Comparison of ENCODE assay signal across 17 mouse cellular contexts in genomic region chr14:101847520-101847919, GRCm38 (mm10).
DNase-seq lines count a peak whose midpoint lies in the region; ATAC-seq and TF ChIP-seq lines count a peak whose summit lies in the region.
"Had no signal": no experiment of that assay in that cellular context is flagged by ENCODE, and none has a peak within 500 bp of the region (broad histone marks: within the 10 kb centered on the region; RNA-seq: fewer than 3 reads in every experiment).

No protein-coding gene starts in this region.

- H3K4me2 ChIP-seq in heart, embryonic 13.5 days = 0 out of 2 replicates have a peak overlapping the region, but pooled peaks have one; percentile 7
- H3K4me2 ChIP-seq in liver, embryonic 14.5 days (ENCODE audit: low read depth) = peak overlapping the region; percentile 32
- no peak overlapping the region for H3K4me2 ChIP-seq in stomach, embryonic 16.5 days (ENCODE audit: low read depth, low read length)
- H3K4me2 ChIP-seq in hindbrain, embryonic 16.5 days (ENCODE audit: low read length) = no peak overlapping the region
- H3K4me2 ChIP-seq: hindbrain, embryonic 13.5 days; lung, embryonic 15.5 days; neural tube, embryonic 13.5 days had no signal

- H3K4me1 ChIP-seq in heart, embryonic 13.5 days = peaks cover 64% of the 10 kb centered on the region
- H3K4me1 ChIP-seq in liver, embryonic 14.5 days (replicated peaks; ENCODE audit: control insufficient read depth in 2 of 2, insufficient read depth in 2 of 2, low read length in 1 of 2) = peaks cover 20 to 29% of the 10 kb centered on the region in 2 experiments
- H3K4me1 ChIP-seq in stomach, embryonic 16.5 days (ENCODE audit: control insufficient read depth, insufficient read depth, low read length) = 0 out of 2 replicates have a peak, but pooled peaks cover 3% of the 10 kb centered on the region
- H3K4me1 ChIP-seq in hindbrain, embryonic 16.5 days (ENCODE audit: control insufficient read depth, insufficient read depth, low read depth, low read length) = no peaks in the 10 kb centered on the region
- H3K4me1 ChIP-seq: hindbrain, embryonic 13.5 days; lung, embryonic 15.5 days; megakaryocyte, embryonic 14.5 days; neural tube, embryonic 13.5 days had no signal

- 17% methylated on average over 7 of the region's 7 CpGs for WGBS in heart, embryonic 13.5 days
- 34% methylated on average over 7 of the region's 7 CpGs for WGBS in liver, embryonic 14.5 days (ENCODE audit: insufficient replicate concordance)
- WGBS in stomach, embryonic 16.5 days = 72% methylated on average over 7 of the region's 7 CpGs
- WGBS in hindbrain, embryonic 16.5 days = 83% methylated on average over 7 of the region's 7 CpGs

- no peaks in the 10 kb centered on the region for H3K36me3 ChIP-seq in heart, embryonic 13.5 days
- H3K36me3 ChIP-seq in liver, embryonic 14.5 days (replicated peaks; ENCODE audit: control insufficient read depth, insufficient read depth, low read depth) = no peaks in the 10 kb centered on the region
- no peaks in the 10 kb centered on the region for H3K36me3 ChIP-seq in stomach, embryonic 16.5 days (ENCODE audit: control insufficient read depth, insufficient read depth, low read length)
- H3K36me3 ChIP-seq in hindbrain, embryonic 16.5 days (ENCODE audit: control insufficient read depth, insufficient read depth, low read length) = no peaks in the 10 kb centered on the region
- H3K36me3 ChIP-seq: hindbrain, embryonic 13.5 days; lung, embryonic 15.5 days; neural tube, embryonic 13.5 days had no signal

- no peak for ATAC-seq in heart, embryonic 13.5 days (ENCODE audit: extremely low read depth, insufficient number of reproducible peaks, low FRiP score, low TSS enrichment)
- peak; percentile 66 for ATAC-seq in erythroblast, adult 5-6 weeks (replicated peaks; ENCODE audit: low FRiP score, poor library complexity, severe bottlenecking)
- peak; percentile 71 for ATAC-seq in liver, embryonic 14.5 days (ENCODE audit: insufficient read depth)
- ATAC-seq in stomach, embryonic 16.5 days (ENCODE audit: insufficient read depth, low FRiP score) = 0 out of 2 replicates have a peak, but pooled peaks have one; percentile 41
- ATAC-seq in hindbrain, embryonic 16.5 days = no peak

- H3K27ac ChIP-seq in heart, embryonic 13.5 days (replicated peaks) = peak overlapping the region; percentile 49; the same call in 1 of the 2 replicates
- peak overlapping the region; percentile 9; the same call in 1 of the 2 replicates for H3K27ac ChIP-seq in liver, embryonic 14.5 days
- no peak overlapping the region for H3K27ac ChIP-seq in stomach, embryonic 16.5 days (ENCODE audit: low read length)
- H3K27ac ChIP-seq in hindbrain, embryonic 16.5 days (ENCODE audit: low read depth, low read length) = no peak overlapping the region
- H3K27ac ChIP-seq: hindbrain, embryonic 13.5 days; lung, embryonic 15.5 days; neural tube, embryonic 13.5 days had no signal

- H3K9ac ChIP-seq in heart, embryonic 13.5 days = no peak overlapping the region
- H3K9ac ChIP-seq in liver, embryonic 14.5 days (replicated peaks) = no peak overlapping the region
- H3K9ac ChIP-seq in stomach, embryonic 16.5 days (ENCODE audit: low read length) = no peak overlapping the region
- H3K9ac ChIP-seq in hindbrain, embryonic 16.5 days (ENCODE audit: low read depth, low read length) = no peak overlapping the region
- H3K9ac ChIP-seq: hindbrain, embryonic 13.5 days; lung, embryonic 15.5 days; neural tube, embryonic 13.5 days had no signal

- TF ChIP-seq EP300 in liver, embryonic 14.5 days (IDR thresholded peaks at IDR 0.05; ENCODE audit: low read depth) = no peak

- H3K9me3 ChIP-seq in heart, embryonic 13.5 days = no peaks in the 10 kb centered on the region
- no peaks in the 10 kb centered on the region for H3K9me3 ChIP-seq in liver, embryonic 14.5 days (ENCODE audit: control insufficient read depth, low read length)
- no peaks in the 10 kb centered on the region; the same call in 1 of the 2 replicates for H3K9me3 ChIP-seq in stomach, embryonic 16.5 days (replicated peaks; ENCODE audit: control insufficient read depth, low read length)
- H3K9me3 ChIP-seq in hindbrain, embryonic 16.5 days (ENCODE audit: control insufficient read depth, low read length) = no peaks in the 10 kb centered on the region
- H3K9me3 ChIP-seq: hindbrain, embryonic 13.5 days; lung, embryonic 15.5 days; neural tube, embryonic 13.5 days had no signal

- H3K27me3 ChIP-seq in heart, embryonic 13.5 days (replicated peaks) = no peaks in the 10 kb centered on the region
- no peaks in the 10 kb centered on the region for H3K27me3 ChIP-seq in liver, embryonic 14.5 days (ENCODE audit: control insufficient read depth, insufficient read depth, low read length)
- no peaks in the 10 kb centered on the region for H3K27me3 ChIP-seq in stomach, embryonic 16.5 days (ENCODE audit: control insufficient read depth, insufficient read depth, low read length)
- no peaks in the 10 kb centered on the region for H3K27me3 ChIP-seq in hindbrain, embryonic 16.5 days (replicated peaks; ENCODE audit: control insufficient read depth, insufficient read depth, low read length)
- H3K27me3 ChIP-seq: hindbrain, embryonic 13.5 days; lung, embryonic 15.5 days; megakaryocyte, embryonic 14.5 days; neural tube, embryonic 13.5 days had no signal

- no peak for TF ChIP-seq CTCF in liver, embryonic 14.5 days (IDR thresholded peaks at IDR 0.05; ENCODE audit: low read depth)

- DNase-seq in heart, adult 8-10 months (ENCODE audit: low spot score) = no peak
- peak in 1 of 3 experiments; percentile 36 for DNase-seq in liver, embryonic 14.5 days (ENCODE audit: low read depth in 3 of 3, low spot score in 3 of 3)
- DNase-seq in gastrocnemius, adult 18-20 months (ENCODE audit: low spot score) = no peak
- DNase-seq: cerebellum, postnatal 14 days; kidney, adult 2 months; kidney, postnatal 4 days; layer of hippocampus, postnatal 36 days; spleen, adult 18-20 months; thymus, postnatal 25 days had no signal

- no peak overlapping the region for H3K4me3 ChIP-seq in heart, embryonic 13.5 days
- H3K4me3 ChIP-seq in liver, embryonic 14.5 days (ENCODE audit: insufficient read depth in 1 of 2, low read depth in 2 of 2, low read length in 2 of 2) = no peak overlapping the region
- H3K4me3 ChIP-seq in stomach, embryonic 16.5 days (replicated peaks; ENCODE audit: low read length) = no peak overlapping the region
- no peak overlapping the region for H3K4me3 ChIP-seq in hindbrain, embryonic 16.5 days (ENCODE audit: low read length)
- H3K4me3 ChIP-seq: hindbrain, embryonic 13.5 days; lung, embryonic 15.5 days; megakaryocyte, embryonic 14.5 days; neural tube, embryonic 13.5 days had no signal

Comparison
In these comparisons a context has a peak if more than half of its experiments do, and no peak if none do; other contexts are left out.
1. ATAC-seq: peak in erythroblast, adult 5-6 weeks (single experiment), liver, embryonic 14.5 days (single experiment) and stomach, embryonic 16.5 days (single experiment); none in heart, embryonic 13.5 days (single experiment) and hindbrain, embryonic 16.5 days (single experiment).
2. H3K27ac ChIP-seq: peak in heart, embryonic 13.5 days (single experiment) and liver, embryonic 14.5 days (single experiment); none in stomach, embryonic 16.5 days (single experiment) and hindbrain, embryonic 16.5 days (single experiment).
3. H3K4me2 ChIP-seq: peak in heart, embryonic 13.5 days (single experiment) and liver, embryonic 14.5 days (single experiment); none in stomach, embryonic 16.5 days (single experiment) and hindbrain, embryonic 16.5 days (single experiment).